Mouse (Mus musculus) heart, adult 8-10 months (tissue): ENCODE data around the gene Prx. TPM values are rescaled to one million over a fixed set of nuclear protein-coding genes. Genes with fewer than 3 reads are reported as not detected.

Experiments used
- DNase-seq: peaks from one replicate; pipeline ENCODE4 v3.0.0; 2022; ENCODE audit warnings: low spot score
- total RNA-seq, 4 experiments: library from RNA; stranded (reverse); gene quantifications; 2 replicates each; pipeline ENCODE4 v1.2.4; 2022

Prx gene
- 1 to 10 TPM in 1 of 4 experiments, under 1 TPM in 3; 0.75 to 1.0 (median 0.80) TPM for total RNA-seq

GRCm38 (mm10) chr7:27499036-27499435, at the start of gene Prx:
TSS of gene Prx (plus strand) at chr7:27499324.
- no peak for DNase-seq

- DNase-seq, result no peak
Measured at GRCm38 (mm10) chr7:27451359-27451758, 47.8 kb upstream of the Prx start.

GRCm38 (mm10) chr7:27452206-27452770, 46.8 kb upstream of the Prx start:
- DNase-seq, result no peak

- no peak for DNase-seq
Measured at GRCm38 (mm10) chr7:27454461-27455121, 44.5 kb upstream of the Prx start.

DNA sequence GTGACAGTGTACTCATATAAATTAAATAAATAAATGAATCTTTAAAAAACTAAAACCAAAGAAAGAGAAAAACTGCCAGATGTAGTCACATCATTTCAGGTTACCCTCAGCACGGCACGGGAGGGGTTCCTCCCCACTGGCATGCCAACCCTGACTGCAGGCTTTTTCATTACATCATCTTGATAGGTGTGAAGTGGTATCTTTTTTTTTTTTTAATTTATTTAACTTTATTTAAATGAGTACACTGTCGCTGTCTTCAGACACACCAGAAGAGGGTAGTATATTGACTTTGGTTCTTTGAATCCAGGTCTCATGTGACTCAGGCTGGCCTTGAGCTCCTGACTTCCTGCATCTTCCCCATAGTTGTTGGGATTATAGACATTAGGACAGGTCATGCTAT, 43.9 kb upstream of the Prx start:
- DNase-seq, result no peak

DNA sequence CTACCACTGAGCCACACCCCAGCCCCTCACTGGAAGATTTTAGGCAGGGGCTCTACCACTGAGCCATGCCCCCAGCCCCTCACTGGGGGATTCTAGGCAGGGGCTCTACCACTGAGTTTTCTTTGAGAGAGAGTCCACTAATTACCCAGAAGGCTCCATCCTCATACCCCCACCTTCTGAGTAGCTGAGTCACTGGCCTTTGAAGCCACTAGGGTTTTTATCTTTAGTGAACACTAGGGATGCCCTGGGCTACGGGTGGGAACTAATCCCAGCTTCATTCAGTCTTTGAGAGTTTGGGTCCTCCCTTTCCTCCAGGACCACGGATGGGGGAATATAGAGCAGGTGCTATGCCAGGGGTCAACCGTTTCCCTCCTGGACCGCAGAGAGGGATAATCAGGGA, 40.5 kb upstream of the Prx start:
- DNase-seq, result no peak

- no peak for DNase-seq
Measured at GRCm38 (mm10) chr7:27459640-27460039, 39.5 kb upstream of the Prx start.

DNA sequence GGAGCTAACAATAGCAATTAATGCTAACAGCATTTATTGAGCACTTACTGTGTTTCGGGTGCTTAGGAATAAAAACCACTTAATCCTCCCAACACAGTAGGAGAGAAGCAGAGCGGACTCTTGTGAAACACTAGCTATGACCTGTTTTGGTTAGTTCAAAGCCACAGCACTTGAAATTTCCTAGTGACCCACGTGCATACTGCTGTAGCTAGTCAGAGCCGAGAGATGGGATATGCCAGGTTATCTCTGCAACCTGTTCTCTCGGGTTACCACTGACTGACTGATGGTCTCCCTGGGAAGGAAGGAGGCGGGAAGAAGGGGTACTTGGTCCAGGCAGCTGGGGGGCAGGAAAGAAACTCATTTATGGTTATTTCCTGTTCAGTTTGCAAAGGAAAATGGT, 38.6 kb upstream of the Prx start:
- no peak for DNase-seq

GRCm38 (mm10) chr7:27467648-27468047, 31.5 kb upstream of the Prx start:
- DNase-seq, result no peak

GRCm38 (mm10) chr7:27471390-27472120, 27.6 kb upstream of the Prx start:
- DNase-seq, result no peak

DNA sequence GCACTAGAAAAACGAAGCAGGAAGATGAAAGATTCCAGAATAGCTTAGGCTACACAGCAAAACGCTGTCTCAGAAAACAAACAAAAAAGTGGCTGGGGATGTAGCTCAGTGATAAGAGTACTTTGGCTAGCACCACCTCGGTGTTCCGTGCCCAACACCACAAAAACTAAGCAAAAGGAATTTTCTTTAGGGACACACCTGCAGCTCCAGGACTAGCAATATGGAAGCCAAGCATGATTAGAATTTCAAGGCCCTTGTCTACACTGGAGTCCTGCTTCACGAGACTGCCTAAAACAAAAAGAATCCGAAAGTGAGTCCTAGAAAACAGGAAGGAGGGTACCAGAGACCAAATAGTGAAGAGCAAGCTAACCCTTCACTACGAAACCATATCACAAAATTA, 26.5 kb upstream of the Prx start:
- DNase-seq, result no peak

DNA sequence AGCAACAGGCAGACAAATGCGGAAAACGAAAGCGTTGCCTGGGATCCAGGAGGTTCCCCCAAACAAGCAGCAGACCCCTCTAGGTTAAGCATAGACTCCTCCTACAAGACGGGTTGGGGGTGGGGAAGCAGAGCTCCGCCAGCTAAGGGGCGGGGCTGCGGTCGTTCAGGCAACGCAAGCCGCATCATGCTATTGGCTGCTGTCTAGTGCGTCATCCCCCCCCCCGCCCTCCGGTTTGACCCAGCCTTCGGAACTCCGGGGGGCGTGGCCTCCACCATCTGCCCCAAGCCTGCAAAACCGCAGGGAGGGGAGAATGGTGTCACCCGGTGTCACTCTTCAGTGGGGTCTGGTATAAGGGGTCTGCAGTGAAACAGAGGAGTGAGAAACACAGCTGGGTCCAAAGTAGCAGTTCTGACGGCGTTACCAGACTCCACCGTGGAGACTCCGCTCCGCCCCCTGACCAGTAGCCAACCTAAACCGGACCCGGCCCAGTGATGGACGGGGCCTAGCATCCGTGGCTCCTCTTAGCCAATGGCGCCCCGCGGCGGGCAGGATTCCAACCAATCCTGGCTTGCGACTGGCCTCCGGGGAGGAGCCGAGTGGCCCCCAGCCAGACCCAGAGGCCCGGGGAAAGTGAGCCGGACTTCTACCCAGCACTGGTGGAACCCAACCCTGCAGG, 25.8 kb upstream of the Prx start, which contains the start of gene Sertad3:
Sertad3 (plus strand) TSS at position 613 of the 679 bp plus-strand sequence.
- peak; percentile 99 for DNase-seq

DNA sequence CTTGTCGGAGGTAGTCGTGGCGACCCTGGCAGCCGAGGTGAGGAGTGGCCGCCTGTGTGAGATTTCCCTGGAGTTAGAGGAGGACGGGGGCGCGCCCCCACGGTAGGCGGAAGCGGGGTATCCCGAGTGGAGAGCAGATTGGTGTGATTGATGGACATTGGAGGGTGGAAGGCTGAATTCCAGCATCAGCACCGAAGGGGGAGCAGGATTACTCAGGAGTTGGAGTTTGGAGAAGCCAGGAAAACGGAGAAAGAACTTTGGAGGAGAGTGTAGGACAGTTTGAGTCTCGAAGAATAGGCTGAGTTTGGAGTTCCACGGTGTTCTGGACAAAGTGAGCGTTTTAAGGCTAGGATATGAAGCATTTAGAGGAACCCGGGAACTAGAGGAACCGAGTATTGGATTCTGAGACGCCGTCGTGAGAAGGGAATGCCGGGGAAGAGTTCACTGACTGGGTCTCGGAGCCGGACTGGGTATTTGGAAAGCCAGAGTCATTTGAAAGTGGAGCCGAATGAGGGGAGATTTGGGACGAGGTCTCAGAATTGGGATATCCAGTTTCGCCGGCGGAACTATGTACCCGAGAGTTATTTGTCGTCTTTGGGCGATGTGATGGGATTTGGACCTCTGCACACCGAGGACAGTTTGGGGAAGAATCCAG, 25.2 kb upstream of the Prx start:
- DNase-seq, result no peak

- DNase-seq, result peak; percentile 98
Measured at GRCm38 (mm10) chr7:27474490-27474954, 24.6 kb upstream of the Prx start.

DNA sequence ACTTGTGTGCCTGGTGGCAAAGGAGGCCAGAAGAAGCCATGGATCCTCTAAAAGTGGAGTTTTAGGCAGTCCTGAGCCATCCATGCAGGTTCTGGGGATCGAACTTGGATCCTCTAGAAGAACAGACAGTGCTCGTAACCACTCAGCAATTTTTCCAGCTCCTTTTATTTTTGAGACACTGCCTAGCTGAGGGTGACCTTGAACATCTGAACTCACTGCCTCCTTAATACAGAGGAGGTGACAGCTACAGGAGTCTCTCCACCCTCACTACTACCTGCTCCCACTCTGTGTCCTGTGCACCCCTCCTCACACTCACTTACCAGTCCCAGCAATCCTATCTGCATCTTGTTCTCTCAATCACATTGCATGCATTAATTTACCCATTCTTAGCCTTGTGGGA, 23.5 kb upstream of the Prx start:
- DNase-seq, result no peak

GRCm38 (mm10) chr7:27476098-27476635, 23.0 kb upstream of the Prx start:
- no peak for DNase-seq

DNA sequence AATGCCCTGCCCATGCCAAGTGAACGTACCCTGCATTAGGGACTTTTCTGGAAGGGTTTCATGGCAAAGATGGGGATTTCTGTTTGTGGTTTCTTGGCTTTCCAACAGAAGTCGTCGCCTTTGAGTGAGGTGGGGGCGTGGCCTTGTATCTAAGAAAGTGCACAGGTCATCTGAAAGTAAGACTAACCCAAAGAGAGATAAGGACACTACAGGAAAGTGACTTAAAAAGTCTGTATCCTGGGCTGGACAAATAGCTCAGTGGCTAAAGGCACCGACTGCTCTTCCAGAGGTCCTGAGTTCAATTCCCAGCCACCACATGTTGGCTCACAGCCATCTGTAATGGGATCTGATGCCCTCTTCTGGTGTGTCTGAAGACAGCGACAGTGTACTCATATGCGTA, 20.6 kb upstream of the Prx start:
- no peak for DNase-seq

DNA sequence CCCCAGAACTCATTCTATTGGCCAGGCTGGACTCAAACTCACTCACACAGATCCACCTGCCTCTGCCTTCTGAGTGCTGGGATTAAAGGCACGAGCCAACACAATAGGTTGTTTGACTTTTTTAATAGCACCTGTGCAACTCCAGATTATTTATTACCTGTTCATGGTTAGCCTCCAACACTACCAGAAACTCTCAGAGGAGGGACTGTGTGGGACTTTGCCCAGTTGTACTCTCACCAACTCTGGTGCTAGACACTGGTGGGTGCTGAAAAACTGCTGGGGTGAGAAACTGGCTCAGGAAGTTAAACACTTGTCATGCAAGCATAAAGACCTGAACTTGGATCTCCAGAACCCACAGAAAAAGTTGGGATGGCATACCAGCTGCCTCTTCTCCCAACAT, 19.4 kb upstream of the Prx start:
- no peak for DNase-seq

DNA sequence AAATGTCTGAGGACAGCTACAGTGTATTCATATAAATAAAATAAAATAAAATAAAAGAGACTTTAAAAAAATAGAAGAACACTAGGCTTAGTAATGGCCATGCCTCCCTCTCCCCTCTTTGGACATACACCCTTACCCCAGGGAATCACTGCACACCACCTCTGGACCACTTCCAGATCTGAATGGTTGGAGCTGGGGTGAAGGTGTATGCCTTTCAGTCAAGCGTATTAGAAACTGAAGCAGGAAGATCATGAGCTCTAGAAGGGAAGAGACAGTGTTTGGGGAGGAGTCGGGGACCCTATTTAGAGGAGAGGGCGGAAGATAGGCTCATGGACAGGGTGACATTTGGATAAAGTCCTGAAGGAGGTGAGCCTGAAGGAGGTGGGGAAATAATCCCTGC, 18.6 kb upstream of the Prx start:
- no peak for DNase-seq

DNA sequence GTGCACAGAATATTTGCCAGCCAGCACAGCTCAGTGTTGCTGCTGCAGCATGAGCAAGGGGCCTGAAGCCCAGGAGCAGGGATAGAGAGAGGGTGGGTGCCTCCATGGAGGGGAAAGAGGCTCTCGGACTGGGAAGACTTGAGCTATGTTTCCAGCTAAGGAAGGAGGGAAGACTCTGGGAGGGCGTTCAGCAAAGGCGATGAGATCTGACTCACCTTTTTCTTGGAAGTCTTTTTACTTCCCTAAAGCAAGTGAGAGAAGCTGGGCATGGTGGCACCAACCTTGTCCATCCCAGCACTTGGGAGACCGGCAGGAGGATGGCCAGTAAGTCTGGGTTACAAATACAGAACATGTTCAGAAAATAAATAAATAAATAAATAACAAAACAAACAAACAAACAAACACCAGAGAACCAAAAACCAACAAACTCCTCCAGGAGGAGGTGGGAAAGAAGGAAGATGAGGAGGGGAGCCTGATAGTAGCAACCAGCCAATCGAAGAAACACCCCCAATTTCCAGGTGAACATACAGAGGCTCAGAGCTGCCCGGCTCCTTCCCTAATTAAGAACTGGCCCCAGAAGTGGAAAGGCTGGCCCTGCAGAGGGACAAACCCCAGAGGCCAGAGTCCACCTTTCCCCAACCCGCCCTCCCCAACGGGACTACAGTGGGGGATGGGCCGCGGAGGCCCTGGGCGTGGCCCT, 18.0 kb upstream of the Prx start:
- DNase-seq, result no peak

- peak; percentile 89 for DNase-seq
Measured at GRCm38 (mm10) chr7:27481627-27481969, 17.5 kb upstream of the Prx start.
